Mouse (Mus musculus) megakaryocyte, adult 5-6 weeks (primary cell): ENCODE results near the gene Dhx32. TPM values are rescaled to one million over a fixed set of nuclear protein-coding genes. Genes with fewer than 3 reads are reported as not detected.

Experiments
- ATAC-seq: 2 replicates; pipeline ENCODE4 v1.8.0; 2016; ENCODE audit warnings: mild to moderate bottlenecking, inconsistent platforms; ENCODE audit not compliant: poor library complexity, severe bottlenecking
- total RNA-seq, 2 experiments: library from RNA; stranded (forward) in 1 of 2; stranded (reverse) in 1 of 2; fragments of 153-499, 151-499 nt in 1 of 2; fragments of 221-1000, 200-1000 nt in 1 of 2; gene quantifications; 2 replicates each; pipeline versions ENCODE4 v1.2.3 to v1.2.4; 2015 to 2017

Gene Dhx32
- total RNA-seq, 2 experiments from 2014 or later: 7.0 to 17.7 TPM

DNA sequence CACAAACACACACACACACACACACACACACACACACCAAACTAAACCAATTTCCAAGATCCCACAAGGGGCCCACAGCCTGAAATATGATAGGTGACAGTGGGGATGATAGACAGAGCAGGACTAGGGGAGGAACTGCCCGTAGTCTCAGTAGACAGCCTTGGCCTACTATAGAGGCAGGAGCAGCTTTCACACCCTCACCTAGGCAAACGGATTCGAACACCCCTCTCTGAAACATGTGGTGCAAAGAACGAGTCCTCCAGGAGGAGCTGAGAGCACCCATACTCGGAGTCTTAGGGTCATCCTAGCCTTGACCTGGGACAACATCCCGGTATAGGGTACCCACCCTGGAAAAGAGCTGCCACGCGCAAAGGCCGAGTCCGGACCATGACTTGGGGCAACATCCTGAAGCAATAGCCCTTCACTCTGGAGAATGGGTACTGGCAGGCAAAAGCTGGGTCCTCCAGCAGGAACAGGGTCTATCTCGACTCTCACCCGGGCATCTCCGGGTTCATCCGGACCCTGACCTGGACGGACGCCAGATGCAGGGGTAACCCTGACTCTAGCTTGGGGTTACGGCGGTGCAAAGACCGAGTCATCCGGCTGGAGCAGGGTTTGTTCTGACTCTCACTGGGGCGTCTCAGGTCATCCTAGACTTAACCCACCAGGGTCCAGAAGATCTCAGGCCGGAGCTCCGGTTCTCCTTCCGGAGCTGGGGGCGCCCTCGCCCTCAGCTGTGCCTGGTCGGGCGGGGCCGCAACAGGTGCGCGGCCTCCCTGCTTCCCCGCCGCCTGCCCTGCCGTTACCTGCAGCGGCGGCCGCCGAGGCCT, 6.5 kb downstream of the Dhx32 start:
- ATAC-seq: peak; percentile 46

DNA sequence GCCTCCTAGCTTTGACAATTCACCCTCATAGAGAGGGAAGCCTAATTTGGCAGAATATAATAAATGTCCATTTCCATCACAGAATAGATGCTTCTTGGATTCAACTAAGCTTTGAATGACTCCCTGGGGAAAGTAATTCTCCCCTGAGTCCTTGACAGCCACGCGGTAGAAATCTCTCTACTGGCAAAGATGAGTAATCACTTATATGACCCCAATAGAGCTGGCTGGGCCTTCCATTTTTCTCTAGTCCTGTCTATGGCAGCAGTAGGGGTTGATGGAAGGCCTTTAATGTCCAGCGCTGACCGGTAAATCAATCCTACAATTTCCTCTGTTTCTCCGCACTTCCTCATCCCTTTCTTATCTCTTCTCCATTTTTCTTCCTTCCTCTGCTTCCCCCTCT, 7.3 kb downstream of the Dhx32 start:
- no peak for ATAC-seq

DNA sequence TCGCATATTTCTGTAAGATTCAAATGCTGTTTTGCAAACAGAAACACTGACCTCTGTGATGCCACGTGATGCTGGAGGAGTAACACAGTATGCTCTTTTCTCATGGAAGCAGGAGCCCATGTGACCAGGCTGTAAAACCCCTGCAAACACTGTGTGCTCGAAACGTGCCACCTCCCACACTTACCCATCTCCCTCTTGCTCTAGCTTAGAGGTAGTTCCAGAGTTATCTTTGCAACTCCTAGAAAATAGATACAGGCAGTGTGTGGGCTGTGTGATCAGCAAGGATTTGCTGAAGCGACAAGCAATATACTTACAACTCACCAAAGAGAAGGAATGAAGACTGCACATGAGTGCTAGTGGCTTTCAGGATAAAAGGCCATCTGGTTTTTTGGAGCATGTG, 14.0 kb downstream of the Dhx32 start:
- ATAC-seq: no peak

DNA sequence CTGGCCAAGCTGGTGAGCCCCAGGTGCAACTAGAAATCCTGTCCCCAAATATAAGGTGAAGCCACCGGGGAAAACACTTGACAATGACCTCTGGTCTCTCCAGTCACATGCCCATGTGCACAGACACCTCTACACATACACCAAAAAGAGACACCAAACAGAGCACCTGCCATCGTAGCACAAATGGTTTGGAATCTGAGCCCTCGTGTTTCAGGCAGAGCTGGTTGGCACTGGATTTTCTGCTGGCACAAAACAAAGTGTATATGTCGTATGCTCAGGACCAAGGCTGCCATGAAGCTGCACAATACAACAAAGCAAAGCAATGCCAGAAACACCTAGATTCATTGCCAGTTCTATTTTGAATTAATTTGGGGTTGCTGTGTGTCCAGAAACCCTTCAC, 14.5 kb downstream of the Dhx32 start:
- ATAC-seq: no peak

- no peak for ATAC-seq
Measured at GRCm38 (mm10) chr7:133765849-133766243, 16.7 kb downstream of the Dhx32 start.

GRCm38 (mm10) chr7:133765240-133765848, 17.2 kb downstream of the Dhx32 start:
- no peak for ATAC-seq

- no peak for ATAC-seq
Measured at GRCm38 (mm10) chr7:133764425-133764824, 18.1 kb downstream of the Dhx32 start.

GRCm38 (mm10) chr7:133762696-133763095, 19.8 kb downstream of the Dhx32 start:
- no peak for ATAC-seq

DNA sequence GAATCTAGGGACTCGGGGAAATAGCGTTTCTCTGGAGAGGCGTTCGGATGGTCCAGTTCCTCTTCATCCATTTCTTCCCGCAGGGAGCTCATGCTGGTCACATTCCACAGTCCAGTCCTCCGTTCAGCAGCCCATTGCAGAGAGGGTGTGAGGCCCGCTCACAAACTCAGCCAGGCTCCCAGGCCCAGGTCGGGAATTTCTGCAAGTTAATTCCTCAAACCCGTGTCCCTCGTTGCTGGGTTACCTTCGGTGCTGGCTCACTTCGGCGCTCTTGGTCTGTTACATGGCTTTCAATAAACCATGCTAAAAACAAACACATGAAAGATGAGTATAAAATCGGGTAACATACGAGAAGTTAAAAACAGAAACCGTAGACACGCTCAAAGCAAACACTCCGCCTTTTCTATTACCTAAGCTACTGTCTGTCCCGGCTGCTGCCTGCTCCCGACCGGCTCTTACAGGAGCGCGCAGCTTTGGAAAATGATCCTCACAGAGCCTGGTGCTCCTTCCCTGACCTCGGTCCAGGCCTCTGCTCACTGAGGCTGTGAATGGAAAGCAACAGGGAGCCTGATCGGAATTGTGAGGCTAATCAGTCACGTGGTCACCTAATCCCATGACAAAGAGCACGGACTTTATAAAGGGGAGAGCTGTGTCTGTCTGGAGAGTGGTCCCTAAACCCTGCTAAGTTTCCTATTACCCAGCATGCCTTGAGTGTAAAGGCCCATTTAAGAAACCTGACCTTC, 22.7 kb downstream of the Dhx32 start:
- no peak for ATAC-seq

- ATAC-seq: no peak
Measured at GRCm38 (mm10) chr7:133758716-133759115, 23.8 kb downstream of the Dhx32 start.

GRCm38 (mm10) chr7:133757961-133758455, 24.5 kb downstream of the Dhx32 start:
- peak; percentile 51; the same call in 1 of the 2 replicates for ATAC-seq

- ATAC-seq: no peak
Measured at GRCm38 (mm10) chr7:133751163-133751562, 31.4 kb downstream of the Dhx32 start.

DNA sequence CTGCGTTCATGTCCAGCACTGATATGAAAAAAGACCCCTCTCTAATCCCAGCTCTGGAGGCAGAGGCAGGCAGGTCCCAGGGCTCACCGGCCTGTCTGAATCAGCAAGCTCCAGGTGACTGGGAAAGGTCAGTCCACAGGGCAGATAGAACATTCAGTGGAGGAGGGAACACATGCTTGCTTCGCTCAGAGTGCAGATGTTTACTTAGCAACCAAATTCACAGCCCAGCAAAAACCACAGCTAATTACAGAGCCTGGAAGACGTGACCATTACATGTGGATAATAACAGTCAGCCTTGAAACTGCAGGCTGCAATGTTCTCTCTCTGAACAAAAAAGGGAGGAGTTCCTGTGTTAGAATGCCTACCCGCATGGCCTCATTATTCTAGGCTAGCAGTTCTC, 31.9 kb downstream of the Dhx32 start:
- ATAC-seq: no peak

DNA sequence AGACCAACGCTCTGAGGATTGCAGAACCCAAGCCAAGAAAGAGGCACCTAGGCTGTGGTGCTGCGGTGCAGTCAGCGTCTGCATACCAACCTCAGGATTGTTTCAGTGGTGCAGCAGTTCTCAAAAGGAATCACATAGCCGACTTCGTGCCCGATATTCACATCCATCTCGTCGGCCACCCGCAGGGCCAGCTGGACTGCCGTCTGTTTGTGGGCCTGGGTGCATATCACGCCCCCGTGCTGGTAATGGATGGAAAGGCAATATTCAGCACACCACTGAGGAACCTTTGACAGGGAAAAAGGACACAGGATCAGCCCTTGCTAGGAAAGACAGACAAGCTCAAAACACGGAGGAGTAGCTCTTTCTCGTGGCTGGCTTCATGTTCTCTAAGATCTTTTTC, 33.8 kb downstream of the Dhx32 start:
- no peak for ATAC-seq

GRCm38 (mm10) chr7:133747372-133747771, 35.2 kb downstream of the Dhx32 start:
- no peak for ATAC-seq

DNA sequence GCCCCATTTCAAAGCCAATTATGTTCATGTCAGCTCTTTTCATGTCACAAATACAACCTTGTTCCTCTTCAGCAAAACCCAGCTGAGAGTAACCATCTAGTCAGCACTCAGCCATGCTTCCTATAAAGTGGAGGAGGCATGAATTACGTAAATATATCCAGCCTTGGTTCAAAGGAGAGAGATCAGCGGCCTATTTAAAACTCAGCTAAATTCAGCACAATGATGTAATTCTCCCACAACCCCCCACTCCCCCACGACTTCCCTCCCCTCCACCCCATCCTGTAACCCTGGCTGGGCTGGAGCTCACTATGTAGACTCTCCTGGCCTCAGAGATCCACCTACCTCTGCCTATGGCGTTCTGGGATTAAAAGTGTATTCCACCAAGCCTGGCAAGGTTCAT, 37.8 kb downstream of the Dhx32 start:
- ATAC-seq: no peak

DNA sequence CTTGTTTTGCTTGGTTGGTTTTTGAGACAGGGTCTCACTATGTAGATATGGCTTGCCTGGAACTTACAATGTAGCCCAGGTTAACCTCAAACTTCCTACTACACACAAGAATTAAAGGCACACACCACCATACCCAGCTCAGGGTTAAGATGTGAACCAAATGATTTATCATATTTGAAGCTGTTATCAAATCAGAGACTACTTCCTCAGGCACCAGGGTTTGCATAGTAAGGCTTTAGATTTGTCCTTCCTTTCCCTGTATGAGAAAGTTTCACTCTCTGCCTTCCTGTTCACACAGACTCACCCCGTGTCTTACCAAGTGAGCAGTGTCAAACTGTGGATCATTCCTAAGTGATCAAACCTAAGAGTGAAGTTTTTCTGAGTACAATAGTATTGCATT, 38.3 kb downstream of the Dhx32 start:
- ATAC-seq: no peak

- no peak for ATAC-seq
Measured at GRCm38 (mm10) chr7:133743611-133744010, 38.9 kb downstream of the Dhx32 start.

DNA sequence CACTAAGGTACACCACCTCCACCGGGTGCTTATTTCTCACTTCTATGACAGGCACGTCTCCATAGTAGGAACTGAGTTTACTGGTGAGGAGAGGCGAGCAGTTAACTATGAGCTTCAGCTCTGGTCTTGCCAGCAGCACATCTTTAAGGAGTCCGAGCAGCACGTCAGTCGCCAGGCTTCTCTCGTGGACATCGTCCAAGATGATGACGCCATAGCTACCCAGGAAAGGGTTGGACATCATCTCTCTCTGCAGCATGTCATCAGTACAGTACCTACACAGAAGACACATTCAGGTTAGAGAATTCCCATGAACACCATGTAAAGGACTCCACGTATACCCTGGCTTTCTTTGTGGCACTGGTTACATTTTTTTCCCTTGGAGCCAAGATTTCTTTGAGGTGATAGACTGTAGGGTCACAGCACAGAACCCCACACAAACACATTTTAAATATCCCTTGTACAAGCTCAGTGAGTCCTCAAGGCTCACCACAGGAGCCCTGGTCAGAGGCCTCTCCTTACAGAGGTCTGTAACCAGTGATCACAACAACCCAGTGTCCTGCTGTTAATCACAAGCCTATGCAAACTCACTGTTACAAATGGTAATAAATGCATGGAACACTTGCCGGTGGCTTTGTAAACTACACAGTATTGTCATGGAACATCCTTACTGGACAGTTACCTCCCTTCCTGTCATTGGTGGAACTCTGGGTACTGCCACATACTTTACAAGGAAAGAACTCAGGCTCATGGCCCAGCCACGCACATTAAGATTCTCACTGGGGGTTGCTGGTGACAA, 39.8 kb downstream of the Dhx32 start:
- ATAC-seq: no peak

- ATAC-seq: no peak
Measured at GRCm38 (mm10) chr7:133740558-133740957, 42.0 kb downstream of the Dhx32 start.
